Mouse (Mus musculus): ENCODE results near the gene Tmem246. TPM values are rescaled to one million over a fixed set of nuclear protein-coding genes. Genes with fewer than 3 reads are reported as not detected.

Tmem246 gene
- total and polyA plus RNA-seq, 2 experiments: 0.46 to 0.59 TPM

DNA sequence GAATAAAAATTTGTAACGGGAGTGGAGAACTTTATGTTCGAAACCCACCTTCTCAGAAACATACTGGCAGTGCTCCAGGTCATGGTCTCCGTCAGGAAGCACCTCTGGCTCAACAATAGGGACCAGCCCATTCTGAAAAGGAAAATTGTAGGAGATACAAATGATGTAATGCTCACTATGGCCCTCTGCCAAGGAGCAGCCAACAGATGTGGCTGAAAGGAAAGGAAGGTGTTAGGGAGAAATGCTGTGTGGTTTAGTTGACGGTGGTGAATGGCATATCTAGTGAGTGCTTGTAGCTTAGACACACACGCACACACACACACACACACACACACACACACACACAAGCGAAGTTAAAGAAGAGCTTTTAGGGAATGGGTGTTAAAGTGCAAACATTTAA, 58.0 kb downstream of the Tmem246 start:
- Histone ChIP-seq H3K4me3 (ENCODE audit: insufficient read depth, low read depth, low read length) (no peak overlapping the region), H3K4me1 (ENCODE audit: control insufficient read depth, insufficient read depth, low read length) (peaks cover 16% of the 10 kb centered on the region; the same call in 1 of the 2 replicates), H3K9ac (ENCODE audit: low read depth, low read length) (no peak overlapping the region), H3K27me3 (ENCODE audit: control insufficient read depth, insufficient read depth, low read length) (no peaks in the 10 kb centered on the region), H3K79me2 (ENCODE audit: control insufficient read depth, insufficient read depth, low read length) (no peaks in the 10 kb centered on the region), H3K36me3 (ENCODE audit: control insufficient read depth, insufficient read depth, low read length) (peaks cover 82% of the 10 kb centered on the region), H3K27ac (replicated peaks; ENCODE audit: insufficient read depth, low read depth, low read length) (no peak overlapping the region)
- WGBS: 49% methylated on average over 6 of the region's 6 CpGs
- TF ChIP-seq CTCF (IDR thresholded peaks at IDR 0.05; ENCODE audit: low read depth, low read length): no peak
- TF ChIP-seq POLR2A (IDR thresholded peaks at IDR 0.05; ENCODE audit: extremely low read depth, insufficient read depth, low read length): no peak
- DNase-seq (ENCODE audit: extremely low read depth, low read depth, low spot score): peak; percentile 58

DNA sequence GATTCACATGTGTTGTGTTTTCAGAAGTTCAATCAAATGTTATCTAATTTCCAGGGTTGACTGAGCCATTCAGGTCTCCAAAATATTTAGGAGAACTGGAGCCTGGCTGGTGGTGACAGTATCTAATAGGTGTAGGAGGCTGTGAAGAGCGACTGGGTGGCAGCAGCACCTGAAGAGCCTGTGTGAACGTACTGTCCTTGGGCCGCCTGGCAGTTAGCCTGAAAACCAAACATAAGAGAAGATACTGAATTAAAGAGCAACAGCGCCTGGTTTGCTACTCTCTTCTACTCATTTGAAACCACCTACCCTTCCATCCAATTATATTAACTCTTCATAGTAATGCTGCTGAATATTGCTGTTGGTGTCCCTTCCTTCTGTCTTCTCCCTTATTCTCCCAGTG, 61.0 kb downstream of the Tmem246 start:
- peak; percentile 67 for DNase-seq (ENCODE audit: extremely low read depth, low read depth, low spot score)
- peak overlapping the region; percentile 41; the same call in 1 of the 2 replicates for H3K27ac ChIP-seq (replicated peaks; ENCODE audit: insufficient read depth, low read depth, low read length)
- H3K36me3 ChIP-seq (ENCODE audit: control insufficient read depth, insufficient read depth, low read length): peaks cover 53% of the 10 kb centered on the region
- H3K79me2 ChIP-seq (ENCODE audit: control insufficient read depth, insufficient read depth, low read length): no peaks in the 10 kb centered on the region
- no peak for TF ChIP-seq POLR2A (IDR thresholded peaks at IDR 0.05; ENCODE audit: extremely low read depth, insufficient read depth, low read length)
- no peaks in the 10 kb centered on the region for H3K27me3 ChIP-seq (ENCODE audit: control insufficient read depth, insufficient read depth, low read length)
- WGBS: 29% methylated on average over 4 of the region's 4 CpGs
- no peak overlapping the region for H3K9ac ChIP-seq (ENCODE audit: low read depth, low read length)
- H3K4me1 ChIP-seq (ENCODE audit: control insufficient read depth, insufficient read depth, low read length): no peaks in the 10 kb centered on the region
- no peak overlapping the region for H3K4me3 ChIP-seq (ENCODE audit: insufficient read depth, low read depth, low read length)

DNA sequence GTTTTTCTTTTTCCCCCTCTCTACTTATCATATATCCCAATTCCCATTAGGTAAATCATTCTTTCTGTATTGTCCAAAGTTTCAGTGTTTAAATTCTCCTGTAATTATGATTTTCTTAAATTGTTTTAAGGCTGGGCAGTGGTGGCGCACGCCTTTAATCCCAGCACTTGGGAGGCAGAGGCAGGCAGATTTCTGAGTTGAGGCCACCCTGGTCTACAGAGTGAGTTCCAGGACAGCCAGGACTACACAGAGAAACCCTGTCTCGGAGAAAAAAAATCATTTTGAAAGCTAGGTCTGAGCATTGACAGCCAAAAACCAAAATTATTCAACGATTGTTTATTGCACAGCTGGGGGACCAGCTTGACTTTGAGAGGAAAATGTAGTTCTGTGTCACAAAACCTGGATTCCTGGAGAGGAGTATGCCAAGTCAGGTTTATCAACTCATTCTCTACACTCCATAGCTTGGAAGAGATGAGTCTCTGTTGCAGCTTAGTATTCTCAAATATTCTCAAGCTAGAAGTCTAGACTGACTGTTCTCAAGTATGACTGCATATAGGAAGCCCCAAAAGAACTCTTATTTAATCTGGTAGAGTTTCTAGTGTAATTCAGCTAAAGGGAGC, 61.9 kb downstream of the Tmem246 start:
- Histone ChIP-seq H3K27me3 (ENCODE audit: control insufficient read depth, insufficient read depth, low read length) (no peaks in the 10 kb centered on the region), H3K27ac (replicated peaks; ENCODE audit: insufficient read depth, low read depth, low read length) (no peak overlapping the region), H3K4me1 (ENCODE audit: control insufficient read depth, insufficient read depth, low read length) (no peaks in the 10 kb centered on the region), H3K79me2 (ENCODE audit: control insufficient read depth, insufficient read depth, low read length) (no peaks in the 10 kb centered on the region), H3K9ac (ENCODE audit: low read depth, low read length) (no peak overlapping the region), H3K36me3 (ENCODE audit: control insufficient read depth, insufficient read depth, low read length) (peaks cover 45% of the 10 kb centered on the region), H3K4me3 (ENCODE audit: insufficient read depth, low read depth, low read length) (no peak overlapping the region)
- DNase-seq (ENCODE audit: extremely low read depth, low read depth, low spot score): peak; percentile 76
- TF ChIP-seq POLR2A (IDR thresholded peaks at IDR 0.05; ENCODE audit: extremely low read depth, insufficient read depth, low read length) (no peak), CTCF (IDR thresholded peaks at IDR 0.05; ENCODE audit: low read depth, low read length) (no peak)
- WGBS: 50% methylated on average over 4 of the region's 4 CpGs

DNA sequence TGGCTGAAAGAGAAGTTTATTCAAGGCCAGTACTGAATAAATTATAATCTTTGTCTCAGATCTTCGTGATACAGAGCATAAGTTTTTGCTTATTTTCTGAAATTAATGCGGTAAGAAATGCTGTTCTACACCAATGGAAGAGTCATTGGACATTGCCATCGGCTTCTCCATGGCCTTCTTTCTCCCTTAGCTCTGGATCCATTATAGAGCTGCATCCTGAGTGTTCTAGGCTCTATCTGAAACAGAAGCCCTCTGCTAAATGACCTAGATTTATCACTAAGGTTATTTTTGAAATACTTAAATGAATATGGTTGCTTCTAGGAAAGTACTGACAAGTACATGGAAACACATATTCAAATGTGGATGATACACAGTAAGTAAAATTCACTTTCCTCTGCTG, 62.6 kb downstream of the Tmem246 start:
- 39% methylated on average over 3 of the region's 3 CpGs for WGBS
- Histone ChIP-seq H3K4me1 (ENCODE audit: control insufficient read depth, insufficient read depth, low read length) (no peaks in the 10 kb centered on the region), H3K27me3 (ENCODE audit: control insufficient read depth, insufficient read depth, low read length) (no peaks in the 10 kb centered on the region), H3K9ac (ENCODE audit: low read depth, low read length) (no peak overlapping the region), H3K36me3 (ENCODE audit: control insufficient read depth, insufficient read depth, low read length) (peaks cover 47% of the 10 kb centered on the region), H3K79me2 (ENCODE audit: control insufficient read depth, insufficient read depth, low read length) (no peaks in the 10 kb centered on the region), H3K27ac (replicated peaks; ENCODE audit: insufficient read depth, low read depth, low read length) (no peak overlapping the region), H3K4me3 (ENCODE audit: insufficient read depth, low read depth, low read length) (no peak overlapping the region)
- DNase-seq (ENCODE audit: extremely low read depth, low read depth, low spot score): peak; percentile 84
- no peak for TF ChIP-seq POLR2A (IDR thresholded peaks at IDR 0.05; ENCODE audit: extremely low read depth, insufficient read depth, low read length)
- no peak for TF ChIP-seq CTCF (IDR thresholded peaks at IDR 0.05; ENCODE audit: low read depth, low read length)

Other genes starting within 250 kb of the Tmem246 start
- 44.7 and 70.2 TPM in 2 replicates for gene Acnat2, start 189.7 kb downstream of the Tmem246 start, total RNA-seq (2014; rRNA removed)
- gene Acnat2, start 189.7 kb downstream of the Tmem246 start, polyA plus RNA-seq (2012; rRNA removed): 28.6 and 48.6 TPM in 2 replicates
- gene Acnat1, start 124.0 kb downstream of the Tmem246 start, total RNA-seq (2014; rRNA removed): 92.1 and 112 TPM in 2 replicates
- 38.6 and 38.8 TPM in 2 replicates for gene Acnat1, start 124.0 kb downstream of the Tmem246 start, polyA plus RNA-seq (2012; rRNA removed)
- 245 and 304 TPM in 2 replicates for gene Baat, start 91.3 kb downstream of the Tmem246 start, total RNA-seq (2014; rRNA removed)
- 73.9 and 76.0 TPM in 2 replicates for gene Baat, start 91.3 kb downstream of the Tmem246 start, polyA plus RNA-seq (2012; rRNA removed)
- 30.1 and 32.2 TPM in 2 replicates for gene Mrpl50, start 76.8 kb downstream of the Tmem246 start, total RNA-seq (2014; rRNA removed)
- gene Mrpl50, start 76.8 kb downstream of the Tmem246 start, polyA plus RNA-seq (2012; rRNA removed): 4.9 and 7.2 TPM in 2 replicates
- gene Zfp189, start 76.7 kb downstream of the Tmem246 start, total RNA-seq (2014; rRNA removed): 5.2 and 6.4 TPM in 2 replicates
- 1.1 and 1.5 TPM in 2 replicates for gene Zfp189, start 76.7 kb downstream of the Tmem246 start, polyA plus RNA-seq (2012; rRNA removed)
- gene Aldob, start 48.3 kb downstream of the Tmem246 start, total RNA-seq (2014; rRNA removed): 3,873 and 3,924 TPM in 2 replicates
- gene Aldob, start 48.3 kb downstream of the Tmem246 start, polyA plus RNA-seq (2012; rRNA removed): 2,627 and 3,122 TPM in 2 replicates
- gene Rnf20, start 34.1 kb upstream of the Tmem246 start, total RNA-seq (2014; rRNA removed): 18.3 and 20.0 TPM in 2 replicates
- gene Rnf20, start 34.1 kb upstream of the Tmem246 start, polyA plus RNA-seq (2012; rRNA removed): 8.5 and 8.7 TPM in 2 replicates
- gene Ppp3r2, start 84.1 kb upstream of the Tmem246 start, total RNA-seq (2014; rRNA removed): not detected in 2 replicates
- not detected in 2 replicates for gene Ppp3r2, start 84.1 kb upstream of the Tmem246 start, polyA plus RNA-seq (2012; rRNA removed)
- gene Grin3a, start 247.9 kb upstream of the Tmem246 start, total RNA-seq (2014; rRNA removed): under 0.01 TPM in 1 of 2 replicates, not detected in the other
- not detected in 2 replicates for gene Grin3a, start 247.9 kb upstream of the Tmem246 start, polyA plus RNA-seq (2012; rRNA removed)

All from liver, adult 2 months (tissue).